25 mouse cellular contexts compared by ENCODE assay signal in the genomic region with DNA sequence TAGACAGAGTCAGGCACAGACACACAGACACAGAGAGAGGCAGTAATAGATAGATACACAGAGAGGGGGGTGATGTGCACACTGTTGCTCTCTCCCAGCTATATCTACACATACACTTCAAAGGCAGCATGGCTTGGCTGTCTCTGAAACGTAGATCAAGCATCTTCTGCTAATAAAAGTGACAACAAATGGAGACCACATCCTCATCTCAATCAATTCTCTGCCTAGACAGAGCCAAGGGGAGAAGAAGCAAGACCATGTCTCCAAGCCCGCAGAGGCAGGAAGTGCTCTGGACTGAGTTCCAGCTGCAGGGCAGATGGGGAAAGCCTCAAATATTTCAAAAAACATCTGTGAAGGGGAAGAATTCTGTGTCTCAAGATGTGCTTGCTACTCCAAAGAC.
A peak's percentile ranks its signal among the peaks of the same experiment; 100 is the strongest.
DNase-seq lines count a peak whose midpoint lies in the region; TF ChIP-seq lines count a peak whose summit lies in the region.
"Had no signal": no experiment of that assay in that cellular context is flagged by ENCODE, and none has a peak within 500 bp of the region (broad histone marks: within the 10 kb centered on the region; RNA-seq: fewer than 3 reads in every experiment).

No protein-coding gene starts in this region.

- peak; percentile 5 for DNase-seq in thymus, postnatal 25 days
- no peak for DNase-seq in thymus, postnatal 36 days
- DNase-seq in CD4-positive, CD25-positive, alpha-beta regulatory T cell, adult 2 months (ENCODE audit: low read depth, low spot score): peak; percentile 42
- DNase-seq in T-cell, adult 2 months (ENCODE audit: low spot score): peak; percentile 38
- peak; percentile 56 for DNase-seq in naive thymus-derived CD4-positive, alpha-beta T cell, adult 2 months (ENCODE audit: low read depth)
- DNase-seq in urinary bladder, postnatal 14 days (ENCODE audit: low spot score): no peak
- no peak for DNase-seq in cerebellum, adult 2 months
- DNase-seq: adrenal gland, postnatal 10 days; adrenal gland, postnatal 36 days; cerebellum, adult 18-20 months; cerebellum, adult 9-11 months; cerebellum, postnatal 25 days; gastrocnemius, adult 2 months; gastrocnemius, postnatal 14 days; heart, adult 11 months; heart, postnatal 10 days; heart, postnatal 36 days had no signal

- H3K27ac ChIP-seq in cerebellum, adult 2 months (ENCODE audit: insufficient read depth, low read length): no peak overlapping the region
- H3K27ac ChIP-seq: embryonic facial prominence, embryonic 13.5 days; forebrain, embryonic 10.5 days; forebrain, embryonic 13.5 days; gastrocnemius, adult 2 months; heart, embryonic 15.5 days; hindbrain, embryonic 10.5 days; hindbrain, embryonic 14.5 days; hindbrain, postnatal 0 days had no signal

- no peaks in the 10 kb centered on the region for H3K4me1 ChIP-seq in cerebellum, adult 2 months (ENCODE audit: control insufficient read depth, insufficient read depth, low read length)
- H3K4me1 ChIP-seq: embryonic facial prominence, embryonic 13.5 days; forebrain, embryonic 10.5 days; forebrain, embryonic 13.5 days; heart, embryonic 12.5 days; heart, embryonic 15.5 days; hindbrain, embryonic 10.5 days had no signal

- no peak overlapping the region for H3K4me3 ChIP-seq in cerebellum, adult 2 months (replicated peaks; ENCODE audit: insufficient read depth, low read depth, low read length)
- H3K4me3 ChIP-seq: embryonic facial prominence, embryonic 13.5 days; forebrain, embryonic 10.5 days; forebrain, embryonic 13.5 days; gastrocnemius, adult 2 months; heart, embryonic 12.5 days; heart, embryonic 15.5 days; hindbrain, embryonic 10.5 days had no signal

- WGBS in cerebellum, adult 2 months: 87% methylated on average over 2 of the region's 2 CpGs

- no peaks in the 10 kb centered on the region for H3K27me3 ChIP-seq in cerebellum, adult 2 months (ENCODE audit: control insufficient read depth, insufficient read depth, low read length)
- H3K27me3 ChIP-seq: embryonic facial prominence, embryonic 13.5 days; forebrain, embryonic 13.5 days; heart, embryonic 12.5 days; heart, embryonic 15.5 days had no signal

- TF ChIP-seq CTCF in cerebellum, adult 2 months (IDR thresholded peaks at IDR 0.05; ENCODE audit: borderline replicate concordance, insufficient read depth, low read depth, low read length): no peak

- no peak for TF ChIP-seq POLR2A in cerebellum, adult 2 months (IDR thresholded peaks at IDR 0.05; ENCODE audit: borderline replicate concordance, insufficient read depth, low read length)

Comparison
In these comparisons a context has a peak if more than half of its experiments do, and no peak if none do; other contexts are left out.
1. DNase-seq: peak in thymus, postnatal 25 days (single experiment), CD4-positive, CD25-positive, alpha-beta regulatory T cell, adult 2 months (single experiment), T-cell, adult 2 months (single experiment) and naive thymus-derived CD4-positive, alpha-beta T cell, adult 2 months (single experiment); none in thymus, postnatal 36 days (0 of 2), urinary bladder, postnatal 14 days (single experiment) and cerebellum, adult 2 months (0 of 2).